Comparison of ENCODE assay signal across 8 mouse cellular contexts in genomic region chr2:59161441-59162284, GRCm38 (mm10). TPM values are rescaled to one million over a fixed set of nuclear protein-coding genes. Genes with fewer than 3 reads are reported as not detected.
A peak's percentile ranks its signal among the peaks of the same experiment; 100 is the strongest.
DNase-seq lines count a peak whose midpoint lies in the region; ATAC-seq lines count a peak whose summit lies in the region.

No protein-coding gene starts in this region.

- WGBS in hindbrain, embryonic 16.5 days = under 1% methylated on average over 64 of the region's 74 CpGs

- H3K9ac ChIP-seq in hindbrain, embryonic 16.5 days (ENCODE audit: low read depth, low read length) = peak overlapping the region; percentile 93

- no peaks in the 10 kb centered on the region for H3K36me3 ChIP-seq in hindbrain, embryonic 16.5 days (ENCODE audit: control insufficient read depth, insufficient read depth, low read length)

- H3K4me1 ChIP-seq in hindbrain, embryonic 16.5 days (ENCODE audit: control insufficient read depth, insufficient read depth, low read depth, low read length) = peaks cover 15% of the 10 kb centered on the region

- H3K4me2 ChIP-seq in hindbrain, embryonic 16.5 days (ENCODE audit: low read length) = peak overlapping the region; percentile 68

- peak; percentile 41 for DNase-seq in T-cell, adult 2 months (ENCODE audit: low spot score)
- DNase-seq in cerebellum, postnatal 25 days = peak; percentile 84 to 87
- DNase-seq in gastrocnemius, adult 18-20 months (ENCODE audit: low spot score) = peak; percentile 21
- DNase-seq in left cerebral cortex, adult 18-20 months (ENCODE audit: low spot score in 2 of 2) = peak; percentile 70 to 76
- peak; percentile 72 for DNase-seq in lung, postnatal 36 days
- peak; percentile 43 for DNase-seq in retina, postnatal 7 days (ENCODE audit: low read depth, low spot score)
- DNase-seq in thymus, postnatal 4 days = peak; percentile 80

- H3K9me3 ChIP-seq in hindbrain, embryonic 16.5 days (ENCODE audit: control insufficient read depth, low read length) = peaks cover 3% of the 10 kb centered on the region; the same call in 1 of the 2 replicates

- H3K27me3 ChIP-seq in hindbrain, embryonic 16.5 days (replicated peaks; ENCODE audit: control insufficient read depth, insufficient read depth, low read length) = no peaks in the 10 kb centered on the region

- ATAC-seq in hindbrain, embryonic 16.5 days = peak; percentile 66

- H3K27ac ChIP-seq in hindbrain, embryonic 16.5 days (ENCODE audit: low read depth, low read length) = peak overlapping the region; percentile 90

- H3K4me3 ChIP-seq in hindbrain, embryonic 16.5 days (ENCODE audit: low read length) = peak overlapping the region; percentile 99

RNA-seq across cellular contexts. Expression of gene Pkp4, which starts 1.0 kb away (rescaled TPM):
- 10 to 100 TPM; 18.3 to 24.0 TPM for total RNA-seq in gastrocnemius, adult 18-20 months (2021)
- 26.1 and 29.2 TPM in 2 replicates for polyA plus RNA-seq in hindbrain, embryonic 16.5 days (2015; fragmentation: Nextera tagmentation; extraction: Ambion mirVana)
- 100 to 1,000 TPM; 202 to 221 TPM for total RNA-seq in left cerebral cortex, adult 18-20 months (2021)

RNA-seq across cellular contexts. Expression of gene Ccdc148, which starts 1.2 kb away (rescaled TPM):
- total RNA-seq in gastrocnemius, adult 18-20 months (2021) = under 1 TPM; 0.05 TPM
- polyA plus RNA-seq in hindbrain, embryonic 16.5 days (2015; fragmentation: Nextera tagmentation; extraction: Ambion mirVana) = 5.8 and 7.1 TPM in 2 replicates
- total RNA-seq in left cerebral cortex, adult 18-20 months (2021) = 10 to 100 TPM; 12.0 to 15.3 TPM

Comparison
In these comparisons a context has a peak if more than half of its experiments do, and no peak if none do; other contexts are left out.
1. Peak in every context shown above with its lines: DNase-seq, ATAC-seq, H3K4me3 ChIP-seq and H3K27ac ChIP-seq.
2. DNase-seq: peak in every context shown above with its lines; median percentile 86 in cerebellum, postnatal 25 days; 80 in thymus, postnatal 4 days; 73 in left cerebral cortex, adult 18-20 months; 72 in lung, postnatal 36 days; 43 in retina, postnatal 7 days; 41 in T-cell, adult 2 months; 21 in gastrocnemius, adult 18-20 months.
3. RNA of gene Pkp4, which starts 1.0 kb away (total RNA-seq): 202 to 221 TPM in left cerebral cortex, adult 18-20 months; 18.3 to 24.0 TPM in gastrocnemius, adult 18-20 months; every median in the first group is over 4 times any median in the second.
4. RNA of gene Ccdc148, which starts 1.2 kb away (total RNA-seq): 12.0 to 15.3 TPM in left cerebral cortex, adult 18-20 months; 0.05 TPM in gastrocnemius, adult 18-20 months; every median in the first group is over 10 times any median in the second.